Mouse (Mus musculus): ENCODE measurements around the gene Olfr1281. TPM values are rescaled to one million over a fixed set of nuclear protein-coding genes. Genes with fewer than 3 reads are reported as not detected.
"Not testable (repeated sequence)": the region's sequence is repeated elsewhere in the genome, so short reads cannot be mapped to it uniquely, and the experiment has no call there.

The Olfr1281 gene
- not detected in 2 replicates for polyA plus RNA-seq (2012; rRNA removed)

- Histone ChIP-seq H3K4me3 (replicated peaks; ENCODE audit: extremely low read depth, low read depth, low read length) (no peak within 1 kb of the TSS), H3K4me1 (ENCODE audit: control insufficient read depth, insufficient read depth, low read length) (no peaks in the 10 kb centered on the region)
- WGBS = 68% methylated on average over 2 of the region's 2 CpGs
- no peak for TF ChIP-seq CTCF (IDR thresholded peaks at IDR 0.05; ENCODE audit: insufficient read depth, low read length)
- no peak for TF ChIP-seq POLR2A (IDR thresholded peaks at IDR 0.05; ENCODE audit: borderline replicate concordance, extremely low read depth, low read depth, low read length)
- DNase-seq = no peak
Measured at GRCm38 (mm10) chr2:111326220-111326619, at the start of gene Olfr1281. Gene Olfr1281, plus strand, starts transcription at chr2:111326520.

GRCm38 (mm10) chr2:111289836-111290235 lies 36.5 kb upstream of the Olfr1281 start, which contains the start of gene Olfr1278:
Gene Olfr1278, plus strand, starts transcription at chr2:111290136.
- no peak for DNase-seq
- Histone ChIP-seq H3K4me1 (ENCODE audit: control insufficient read depth, insufficient read depth, low read length) (no peaks in the 10 kb centered on the region), H3K4me3 (replicated peaks; ENCODE audit: extremely low read depth, low read depth, low read length) (no peak within 1 kb of the TSS)
- TF ChIP-seq POLR2A (IDR thresholded peaks at IDR 0.05; ENCODE audit: borderline replicate concordance, extremely low read depth, low read depth, low read length) (no peak), CTCF (IDR thresholded peaks at IDR 0.05; ENCODE audit: insufficient read depth, low read length) (no peak)

GRCm38 (mm10) chr2:111298541-111298940 lies 27.8 kb upstream of the Olfr1281 start:
- no peak overlapping the region for H3K4me3 ChIP-seq (replicated peaks; ENCODE audit: extremely low read depth, low read depth, low read length)
- H3K4me1 ChIP-seq (ENCODE audit: control insufficient read depth, insufficient read depth, low read length) = no peaks in the 10 kb centered on the region
- DNase-seq = no peak
- TF ChIP-seq POLR2A (IDR thresholded peaks at IDR 0.05; ENCODE audit: borderline replicate concordance, extremely low read depth, low read depth, low read length) (no peak), CTCF (IDR thresholded peaks at IDR 0.05; ENCODE audit: insufficient read depth, low read length) (no peak)

- TF ChIP-seq CTCF (IDR thresholded peaks at IDR 0.05; ENCODE audit: insufficient read depth, low read length) = no peak
- TF ChIP-seq POLR2A (IDR thresholded peaks at IDR 0.05; ENCODE audit: borderline replicate concordance, extremely low read depth, low read depth, low read length) = no peak
- H3K4me1 ChIP-seq (ENCODE audit: control insufficient read depth, insufficient read depth, low read length) = no peaks in the 10 kb centered on the region
- no peak for DNase-seq
- H3K4me3 ChIP-seq (replicated peaks; ENCODE audit: extremely low read depth, low read depth, low read length) = no peak within 1 kb of the TSS
Measured at GRCm38 (mm10) chr2:111300374-111300773, 25.9 kb upstream of the Olfr1281 start, which contains the start of gene Olfr1279. Gene Olfr1279, plus strand, starts transcription at chr2:111300635.

GRCm38 (mm10) chr2:111313717-111314116 lies 12.6 kb upstream of the Olfr1281 start, which contains the start of gene Olfr1280:
Gene Olfr1280, plus strand, starts transcription at chr2:111314017.
- no peak for TF ChIP-seq POLR2A (IDR thresholded peaks at IDR 0.05; ENCODE audit: borderline replicate concordance, extremely low read depth, low read depth, low read length)
- no peak for TF ChIP-seq CTCF (IDR thresholded peaks at IDR 0.05; ENCODE audit: insufficient read depth, low read length)
- Histone ChIP-seq H3K4me1 (ENCODE audit: control insufficient read depth, insufficient read depth, low read length) (no peaks in the 10 kb centered on the region), H3K4me3 (replicated peaks; ENCODE audit: extremely low read depth, low read depth, low read length) (no peak within 1 kb of the TSS)
- no peak for DNase-seq

- H3K4me3 ChIP-seq (replicated peaks; ENCODE audit: extremely low read depth, low read depth, low read length); DNase-seq; H3K4me1 ChIP-seq (ENCODE audit: control insufficient read depth, insufficient read depth, low read length): not testable (repeated sequence)
- WGBS = 76% methylated on average over 5 of the region's 5 CpGs
Measured at GRCm38 (mm10) chr2:111333721-111334120, 7.4 kb downstream of the Olfr1281 start.

- 50% methylated on average over 2 of the region's 2 CpGs for WGBS
- no peak for DNase-seq
Measured at GRCm38 (mm10) chr2:111335976-111336375, 9.7 kb downstream of the Olfr1281 start, which contains the start of gene Olfr1282. Gene Olfr1282, minus strand, starts transcription at chr2:111336076.

GRCm38 (mm10) chr2:111366490-111366889 lies 40.2 kb downstream of the Olfr1281 start, which contains the start of gene Olfr1283:
Gene Olfr1283, plus strand, starts transcription at chr2:111366790.
- WGBS = 56% methylated on average over 2 of the region's 2 CpGs
- Histone ChIP-seq H3K4me3 (replicated peaks; ENCODE audit: extremely low read depth, low read depth, low read length) (no peak within 1 kb of the TSS), H3K4me1 (ENCODE audit: control insufficient read depth, insufficient read depth, low read length) (no peaks in the 10 kb centered on the region)
- DNase-seq = no peak
- TF ChIP-seq POLR2A (IDR thresholded peaks at IDR 0.05; ENCODE audit: borderline replicate concordance, extremely low read depth, low read depth, low read length) (no peak), CTCF (IDR thresholded peaks at IDR 0.05; ENCODE audit: insufficient read depth, low read length) (no peak)

More at GRCm38 (mm10) chr2:111335976-111336375, 9.7 kb downstream of the Olfr1281 start, which contains the start of gene Olfr1282:
- H3K4me1 ChIP-seq (ENCODE audit: control insufficient read depth, insufficient read depth, low read length) = no peaks in the 10 kb centered on the region
- TF ChIP-seq CTCF (IDR thresholded peaks at IDR 0.05; ENCODE audit: insufficient read depth, low read length) = no peak
- TF ChIP-seq POLR2A (IDR thresholded peaks at IDR 0.05; ENCODE audit: borderline replicate concordance, extremely low read depth, low read depth, low read length) = no peak
- no peak within 1 kb of the TSS for H3K4me3 ChIP-seq (replicated peaks; ENCODE audit: extremely low read depth, low read depth, low read length)

GRCm38 (mm10) chr2:111375222-111375621 lies 48.9 kb downstream of the Olfr1281 start, which contains the start of gene Olfr1284:
Gene Olfr1284, plus strand, starts transcription at chr2:111375522.
- 88% methylated on average over 1 of the region's 1 CpGs for WGBS
- Histone ChIP-seq H3K4me3 (replicated peaks; ENCODE audit: extremely low read depth, low read depth, low read length) (no peak within 1 kb of the TSS), H3K4me1 (ENCODE audit: control insufficient read depth, insufficient read depth, low read length) (no peaks in the 10 kb centered on the region)
- no peak for DNase-seq
- TF ChIP-seq POLR2A (IDR thresholded peaks at IDR 0.05; ENCODE audit: borderline replicate concordance, extremely low read depth, low read depth, low read length) (no peak), CTCF (IDR thresholded peaks at IDR 0.05; ENCODE audit: insufficient read depth, low read length) (no peak)

Other genes with a start within 250 kb of the Olfr1281 start
- not detected in 2 replicates for gene Gm13941, start 220.5 kb upstream of the Olfr1281 start, polyA plus RNA-seq (2012; rRNA removed)
- not detected in 2 replicates for gene Gm15130, start 173.6 kb upstream of the Olfr1281 start, polyA plus RNA-seq (2012; rRNA removed)
- gene 4930430A15Rik, start 96.9 kb upstream of the Olfr1281 start, polyA plus RNA-seq (2012; rRNA removed) = not detected in 2 replicates
- not detected in 2 replicates for gene Olfr1275, start 91.2 kb upstream of the Olfr1281 start, polyA plus RNA-seq (2012; rRNA removed)
- gene Olfr1276, start 72.0 kb upstream of the Olfr1281 start, polyA plus RNA-seq (2012; rRNA removed) = not detected in 2 replicates
- not detected in 2 replicates for gene Olfr1277, start 52.4 kb upstream of the Olfr1281 start, polyA plus RNA-seq (2012; rRNA removed)
- not detected in 2 replicates for gene Olfr1278, start 36.4 kb upstream of the Olfr1281 start, polyA plus RNA-seq (2012; rRNA removed)
- not detected in 2 replicates for gene Olfr1279, start 25.9 kb upstream of the Olfr1281 start, polyA plus RNA-seq (2012; rRNA removed)
- not detected in 2 replicates for gene Olfr1280, start 12.5 kb upstream of the Olfr1281 start, polyA plus RNA-seq (2012; rRNA removed)
- not detected in 2 replicates for gene Olfr1282, start 9.6 kb downstream of the Olfr1281 start, polyA plus RNA-seq (2012; rRNA removed)
- not detected in 2 replicates for gene Olfr1283, start 40.3 kb downstream of the Olfr1281 start, polyA plus RNA-seq (2012; rRNA removed)
- gene Olfr1284, start 49.0 kb downstream of the Olfr1281 start, polyA plus RNA-seq (2012; rRNA removed) = not detected in 2 replicates
- gene Olfr1286, start 96.6 kb downstream of the Olfr1281 start, polyA plus RNA-seq (2012; rRNA removed) = not detected in 2 replicates
- not detected in 2 replicates for gene Olfr1287, start 122.6 kb downstream of the Olfr1281 start, polyA plus RNA-seq (2012; rRNA removed)
- gene Olfr1288, start 147.6 kb downstream of the Olfr1281 start, polyA plus RNA-seq (2012; rRNA removed) = not detected in 2 replicates
- gene Olfr1289, start 154.3 kb downstream of the Olfr1281 start, polyA plus RNA-seq (2012; rRNA removed) = not detected in 2 replicates
- not detected in 2 replicates for gene Olfr1290, start 167.3 kb downstream of the Olfr1281 start, polyA plus RNA-seq (2012; rRNA removed)
- gene Olfr1291-ps1, start 170.7 kb downstream of the Olfr1281 start, polyA plus RNA-seq (2012; rRNA removed) = not detected in 2 replicates
- not detected in 2 replicates for gene Olfr1293-ps, start 198.7 kb downstream of the Olfr1281 start, polyA plus RNA-seq (2012; rRNA removed)
- gene Olfr1294, start 213.8 kb downstream of the Olfr1281 start, polyA plus RNA-seq (2012; rRNA removed) = not detected in 2 replicates
- gene Olfr1295, start 243.2 kb downstream of the Olfr1281 start, polyA plus RNA-seq (2012; rRNA removed) = not detected in 2 replicates

Data from lung, adult 2 months (tissue).